Mouse (Mus musculus): Measurements from ENCODE around the gene B130006D01Rik.

B130006D01Rik gene

GRCm38 (mm10) chr11:95770720-95771364 is 47.5 kb downstream of the B130006D01Rik start:
- DNase-seq (ENCODE audit: low read depth, low spot score) = no peak

GRCm38 (mm10) chr11:95771665-95772064 is 48.3 kb downstream of the B130006D01Rik start:
- DNase-seq (ENCODE audit: low read depth, low spot score) = no peak

GRCm38 (mm10) chr11:95773264-95773663 is 49.9 kb downstream of the B130006D01Rik start:
- no peak for DNase-seq (ENCODE audit: low read depth, low spot score)

Data from brain, embryonic 18.5 days (tissue).